ENCODE assay signal across 9 mouse cellular contexts in the genomic region with DNA sequence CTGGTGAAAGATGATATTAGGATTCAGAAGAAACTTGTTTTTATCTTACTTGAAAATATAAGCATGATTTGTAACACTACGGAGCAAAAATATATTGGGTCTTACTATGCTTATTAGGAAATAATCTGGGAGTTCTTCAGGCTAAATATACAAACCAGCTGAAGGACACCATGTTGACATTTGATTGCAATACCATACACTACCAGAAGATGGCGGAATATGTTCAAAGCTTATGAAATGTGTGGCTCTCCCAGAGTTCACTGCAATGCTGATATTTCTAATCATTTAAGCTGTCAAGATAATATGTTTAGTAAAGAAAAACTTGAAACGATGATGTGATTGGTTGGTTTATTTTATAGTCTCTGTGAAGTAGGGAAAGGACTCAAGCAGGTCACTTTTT.
DNase-seq lines count a peak whose midpoint lies in the region; ATAC-seq and TF ChIP-seq lines count a peak whose summit lies in the region.
"Had no signal": no experiment of that assay in that cellular context is flagged by ENCODE, and none has a peak within 500 bp of the region (broad histone marks: within the 10 kb centered on the region; RNA-seq: fewer than 3 reads in every experiment).

No protein-coding gene starts in this region.

- 0 out of 2 replicates have a peak, but pooled peaks cover 8% of the 10 kb centered on the region for H3K27me3 ChIP-seq in G1E (ENCODE audit: insufficient read depth, low read length)
- H3K27me3 ChIP-seq: heart, embryonic 15.5 days had no signal

- TF ChIP-seq CTCF in G1E (IDR thresholded peaks at IDR 0.05; ENCODE audit: low read depth, low read length) = peak; percentile 40; the same call in 1 of the 2 replicates

- H3K36me3 ChIP-seq in G1E (replicated peaks) = no peaks in the 10 kb centered on the region
- H3K36me3 ChIP-seq: heart, embryonic 15.5 days had no signal

- H3K9me3 ChIP-seq in G1E (replicated peaks) = 0 out of 2 replicates have a peak, but pooled peaks cover 3% of the 10 kb centered on the region
- H3K9me3 ChIP-seq: heart, embryonic 15.5 days had no signal

- no peaks in the 10 kb centered on the region for H3K4me1 ChIP-seq in G1E (ENCODE audit: insufficient read depth, low read depth, low read length)
- H3K4me1 ChIP-seq: heart, embryonic 15.5 days had no signal

- H3K4me3 ChIP-seq in G1E (ENCODE audit: low read depth, low read length) = no peak overlapping the region
- H3K4me3 ChIP-seq: heart, embryonic 15.5 days had no signal

- no peak for ATAC-seq in G1E (ENCODE audit: extremely low read depth, insufficient number of reproducible peaks, low FRiP score, poor library complexity, severe bottlenecking)
- ATAC-seq in granulocyte monocyte progenitor cell, adult 5-6 weeks (replicated peaks; ENCODE audit: poor library complexity, severe bottlenecking) = peak; percentile 92

- peak; percentile 58 for DNase-seq in layer of hippocampus, adult 9-10 months (ENCODE audit: low spot score)
- no peak for DNase-seq in layer of hippocampus, postnatal 25 days (ENCODE audit: extremely low spot score in 1 of 2, low spot score in 1 of 2)
- DNase-seq in CD4-positive helper T cell, adult 2 months (ENCODE audit: low read depth, low spot score) = peak; percentile 17
- no peak for DNase-seq in G1E (ENCODE audit: low spot score)
- no peak for DNase-seq in gastrocnemius, postnatal 25 days
- no peak for DNase-seq in adrenal gland, adult 8-10 months
- DNase-seq in layer of hippocampus, postnatal 36 days = no peak

Comparison
In these comparisons a context has a peak if more than half of its experiments do, and no peak if none do; other contexts are left out.
1. DNase-seq: peak in layer of hippocampus, adult 9-10 months (single experiment) and CD4-positive helper T cell, adult 2 months (single experiment); none in layer of hippocampus, postnatal 25 days (0 of 2), G1E (single experiment), gastrocnemius, postnatal 25 days (single experiment), adrenal gland, adult 8-10 months (single experiment) and layer of hippocampus, postnatal 36 days (0 of 2).